Mouse (Mus musculus): ENCODE results near the gene Pld4.
A peak's percentile ranks its signal among the peaks of the same experiment; 100 is the strongest.
"Not testable (repeated sequence)": the region's sequence is repeated elsewhere in the genome, so short reads cannot be mapped to it uniquely, and the experiment has no call there.

Gene Pld4

GRCm38 (mm10) chr12:112801864-112802846 lies 41.7 kb downstream of the Pld4 start, which contains the start of gene Ahnak2:
Ahnak2 (minus strand) TSS chr12:112802657.
- no peak for DNase-seq (ENCODE audit: low read depth, low spot score)

GRCm38 (mm10) chr12:112802917-112803316 lies 42.5 kb downstream of the Pld4 start:
- no peak for DNase-seq (ENCODE audit: low read depth, low spot score)

GRCm38 (mm10) chr12:112804046-112804445 lies 43.6 kb downstream of the Pld4 start:
- no peak for DNase-seq (ENCODE audit: low read depth, low spot score)

GRCm38 (mm10) chr12:112806044-112806443 lies 45.6 kb downstream of the Pld4 start:
- DNase-seq (ENCODE audit: low read depth, low spot score) = no peak

GRCm38 (mm10) chr12:112807796-112808195 lies 47.3 kb downstream of the Pld4 start:
- DNase-seq (ENCODE audit: low read depth, low spot score) = no peak

DNA sequence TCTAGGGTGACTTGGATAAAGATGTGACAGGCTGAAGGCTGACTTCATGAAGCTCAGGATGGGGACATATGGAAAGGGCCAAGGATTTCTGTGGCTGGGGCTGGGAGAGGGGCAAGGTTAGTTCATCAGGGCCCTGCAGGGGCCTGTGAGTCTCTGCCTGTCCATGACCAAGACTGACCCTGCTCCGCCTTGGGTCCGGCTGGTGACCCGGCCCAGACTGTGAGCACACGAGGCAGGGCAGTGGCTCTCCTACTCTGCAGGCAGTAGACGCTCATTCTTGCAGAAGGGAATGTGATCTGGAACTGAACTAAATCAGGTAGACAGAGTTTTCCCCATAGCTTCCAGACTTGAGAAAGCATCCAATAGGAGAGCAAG lies 47.7 kb downstream of the Pld4 start:
- no peak for DNase-seq (ENCODE audit: low read depth, low spot score)

DNA sequence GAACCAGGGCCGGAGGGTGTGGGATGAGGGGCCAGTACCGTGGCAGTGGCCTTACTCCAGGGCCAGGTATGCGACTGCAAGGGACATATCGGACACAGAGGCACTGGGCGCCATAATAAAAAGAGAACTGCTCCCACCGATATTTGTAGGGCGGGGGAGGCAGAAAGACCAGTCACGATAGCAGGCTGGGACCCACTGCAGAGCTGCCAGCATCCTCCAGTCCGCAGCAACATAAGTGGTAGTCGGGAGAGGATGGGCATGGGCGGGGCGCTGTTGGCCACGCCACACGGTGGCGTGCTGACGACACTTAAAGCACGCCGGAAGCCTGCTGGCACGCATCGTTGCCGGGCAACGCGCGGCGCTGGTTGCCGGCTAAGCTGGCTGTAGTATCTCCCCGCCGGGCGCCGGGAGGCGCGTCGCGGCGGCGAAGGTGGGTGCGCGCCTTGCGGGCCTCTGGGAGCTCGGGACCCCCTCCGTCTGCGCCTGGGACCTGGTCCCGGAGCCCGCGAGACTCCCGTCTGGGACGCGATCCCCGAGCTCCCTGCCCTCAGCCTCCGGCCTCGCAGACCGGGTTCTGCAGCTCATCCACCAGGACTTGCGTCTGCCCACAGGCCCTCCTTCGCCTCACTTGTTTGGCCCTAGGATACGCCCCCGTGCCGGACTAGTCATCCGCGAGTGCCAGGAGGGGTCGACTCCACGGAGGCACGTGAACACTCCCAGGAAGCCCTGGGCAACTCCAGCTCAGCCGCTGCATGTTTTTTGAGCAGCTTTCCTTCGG lies 48.3 kb downstream of the Pld4 start, which contains the start of gene Clba1:
Gene Clba1 (plus strand): TSS at position 351 of the 778 bp plus-strand sequence.
- DNase-seq (ENCODE audit: low read depth, low spot score) = peak; percentile 85

DNA sequence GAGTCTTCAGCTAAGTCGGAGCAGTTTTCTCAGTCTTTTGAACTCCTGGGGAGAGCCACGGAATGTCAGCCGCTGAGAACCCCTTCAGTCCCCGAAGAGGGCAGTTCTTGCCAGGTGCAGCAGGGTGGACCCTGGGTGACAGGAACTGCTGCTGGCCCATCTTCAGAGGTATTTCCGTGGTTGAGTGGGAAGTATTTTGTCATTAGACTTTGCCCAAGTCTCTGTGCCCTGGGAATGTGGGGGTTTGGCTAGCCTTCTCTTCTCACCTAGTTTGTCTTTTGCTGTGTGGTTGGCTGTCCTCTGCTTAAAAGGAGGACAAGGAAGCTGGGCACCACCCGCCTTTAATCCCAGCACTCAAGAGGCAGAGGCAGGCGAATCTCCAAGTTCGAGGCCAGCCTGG lies 49.2 kb downstream of the Pld4 start:
- DNase-seq (ENCODE audit: low read depth, low spot score) = no peak

DNA sequence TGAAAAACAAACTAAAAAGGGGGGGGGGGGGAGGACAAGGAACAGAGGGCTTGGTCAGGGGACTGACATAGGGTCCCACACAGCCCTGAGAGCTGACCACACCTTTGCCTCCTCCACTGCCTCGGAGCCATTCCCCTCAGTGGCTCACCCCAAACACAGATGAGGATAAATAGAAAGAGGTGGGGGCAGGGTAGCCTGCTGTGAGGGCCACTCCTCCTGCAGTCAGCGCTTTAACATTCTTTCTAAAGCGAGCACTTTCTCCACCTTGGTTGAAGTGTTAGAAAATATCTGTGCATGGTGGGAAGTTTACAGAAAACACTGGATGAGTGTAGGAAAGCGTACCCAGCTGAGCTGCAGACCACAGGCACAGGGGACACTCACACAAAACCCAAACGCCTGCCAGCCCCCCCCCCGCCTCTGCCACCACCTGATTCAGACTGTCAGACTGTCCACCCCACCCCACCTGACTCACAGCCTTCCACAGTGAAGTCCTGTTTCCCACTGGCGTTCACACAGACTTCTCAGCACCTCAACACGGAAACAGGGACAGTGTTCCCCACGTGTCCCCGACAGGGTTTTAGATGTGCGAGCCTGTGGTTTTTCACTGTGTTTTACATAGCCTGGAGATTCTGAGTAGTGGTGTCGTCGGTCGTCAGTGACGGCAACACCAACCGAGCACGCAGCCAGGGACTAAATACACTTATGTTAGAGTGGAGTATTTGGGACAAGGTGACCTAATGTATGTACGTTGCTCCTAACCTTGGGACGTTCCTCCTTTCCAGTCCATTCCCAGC lies 49.8 kb downstream of the Pld4 start:
- no peak for DNase-seq (ENCODE audit: low read depth, low spot score)

GRCm38 (mm10) chr12:112813370-112813769 lies 52.9 kb downstream of the Pld4 start:
- no peak for DNase-seq (ENCODE audit: low read depth, low spot score)

DNA sequence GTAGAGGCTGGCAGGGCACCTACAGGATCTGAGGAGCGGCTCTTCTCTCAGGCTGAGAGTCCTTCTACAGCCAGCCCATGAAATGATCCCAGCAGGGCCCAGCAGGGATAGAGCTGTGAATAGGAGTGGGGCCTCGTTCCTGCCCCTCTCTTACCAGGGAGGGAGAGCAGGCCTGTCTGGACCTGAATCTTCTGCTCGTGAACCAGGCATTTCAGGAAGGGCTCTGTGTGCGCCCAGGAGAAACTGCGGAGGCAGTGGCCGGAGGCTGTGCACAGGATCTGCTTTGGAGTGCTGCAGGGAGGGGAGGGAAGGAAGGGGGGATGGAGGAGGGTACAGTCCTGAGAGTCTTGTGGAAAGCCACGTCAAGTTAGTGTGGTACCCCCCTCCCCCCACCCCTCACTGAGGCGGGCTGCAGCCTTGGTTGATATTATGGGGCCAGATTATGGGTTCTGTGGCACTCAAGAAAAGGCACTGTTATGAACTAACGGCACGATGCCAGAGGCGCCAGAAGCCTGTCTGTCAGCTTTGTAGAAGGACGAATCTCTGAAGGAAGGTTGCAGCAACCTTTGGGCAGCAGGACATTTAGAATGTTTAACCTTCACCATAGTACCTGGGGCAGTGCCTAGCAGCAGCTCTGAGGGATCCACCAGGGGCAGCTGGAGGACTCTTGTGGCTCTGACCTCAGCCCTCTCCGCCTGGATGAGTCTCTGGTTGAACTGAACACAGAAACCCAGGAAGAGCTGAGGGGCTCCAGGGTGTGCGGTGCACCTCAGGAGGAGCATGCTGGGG lies 54.4 kb downstream of the Pld4 start:
- no peak for DNase-seq (ENCODE audit: low read depth, low spot score)

GRCm38 (mm10) chr12:112816294-112816693 lies 55.8 kb downstream of the Pld4 start:
- DNase-seq (ENCODE audit: low read depth, low spot score) = no peak

- DNase-seq (ENCODE audit: low read depth, low spot score) = not testable (repeated sequence)
These were observed 56.4 kb downstream of the Pld4 start for GRCm38 (mm10) chr12:112816866-112817265.

All from WW6 (cell line).